Mouse (Mus musculus) gonadal fat pad, adult 2 months (tissue): Measurements from ENCODE around the gene Gpr39. TPM values are rescaled to one million over a fixed set of nuclear protein-coding genes. Genes with fewer than 3 reads are reported as not detected.

ENCODE experiments used
- DNase-seq: peaks from one replicate; pipeline ENCODE4 v3.0.0-alpha.2; 2012; ENCODE audit warnings: low read depth
- polyA plus RNA-seq: library from polyadenylated mRNA; depleted of rRNA; stranded (reverse); fragments of >200 nt; gene quantifications from 2 replicates; pipeline ENCODE4 v1.2.3, GENCODE M21; 2012

The Gpr39 gene
- polyA plus RNA-seq, 1 experiment = 8.7 TPM

GRCm38 (mm10) chr1:125808426-125808825, 131.6 kb downstream of the Gpr39 start:
- no peak for DNase-seq

GRCm38 (mm10) chr1:125813141-125813782, 136.5 kb downstream of the Gpr39 start:
- DNase-seq = no peak

DNA sequence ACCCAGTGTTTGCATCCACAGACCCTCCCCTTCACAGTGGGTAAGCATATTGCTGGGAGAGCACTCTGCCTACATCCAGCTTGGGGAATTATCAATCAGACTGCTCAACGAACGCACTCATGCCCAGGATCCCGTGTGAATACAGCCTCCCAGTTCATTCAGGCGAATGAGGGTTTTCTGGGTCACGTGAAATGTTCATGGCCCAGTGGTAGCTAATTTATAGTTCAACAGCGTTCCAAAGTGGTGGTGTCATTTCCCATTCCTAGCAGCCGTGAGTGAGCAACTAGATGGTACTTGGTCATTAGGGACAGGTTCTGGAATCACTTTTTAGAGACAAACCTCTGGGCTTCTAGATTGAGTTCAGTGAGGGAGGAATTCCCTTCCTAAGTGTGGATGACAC, 144.3 kb downstream of the Gpr39 start:
- DNase-seq = no peak

DNA sequence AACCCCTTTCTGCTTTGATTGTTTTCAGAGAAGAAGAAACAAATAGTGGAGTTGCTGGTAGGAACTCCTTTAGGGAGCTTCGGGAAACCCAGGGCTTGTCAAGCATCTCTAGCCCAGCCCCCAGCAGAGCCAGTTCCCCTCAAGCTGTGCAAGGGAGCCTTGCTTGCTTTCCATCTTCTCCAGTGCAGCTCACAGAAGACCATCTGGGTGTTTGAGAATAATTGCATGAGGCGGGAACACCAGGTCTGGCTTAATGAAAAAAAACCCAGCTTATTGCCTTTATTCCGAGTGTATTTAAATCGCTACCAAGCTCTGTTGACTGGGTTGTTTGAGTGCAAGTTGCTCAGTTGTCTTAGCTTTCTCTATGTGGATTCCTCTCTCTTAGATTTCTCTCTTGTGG, 146.8 kb downstream of the Gpr39 start:
- DNase-seq = no peak

DNA sequence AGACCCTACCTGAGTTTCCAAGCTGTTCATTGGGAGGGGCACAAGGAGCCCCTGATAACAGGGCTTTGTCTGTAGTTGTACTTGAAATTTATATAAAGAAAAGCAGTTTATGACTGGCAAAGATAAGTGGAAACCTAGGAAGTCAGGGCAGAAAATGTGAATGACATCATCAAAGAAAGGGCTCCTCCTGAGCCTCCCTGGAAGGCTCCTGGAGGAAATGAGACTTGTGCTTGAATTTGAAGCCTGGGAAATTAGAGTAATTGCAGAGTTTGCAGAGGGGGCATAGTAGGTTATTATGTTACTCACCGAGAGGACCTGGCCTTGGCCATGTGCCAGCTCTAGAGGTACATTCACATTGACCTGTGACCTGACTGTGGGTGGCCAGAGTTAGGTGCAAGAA, 160.7 kb downstream of the Gpr39 start:
- no peak for DNase-seq

DNA sequence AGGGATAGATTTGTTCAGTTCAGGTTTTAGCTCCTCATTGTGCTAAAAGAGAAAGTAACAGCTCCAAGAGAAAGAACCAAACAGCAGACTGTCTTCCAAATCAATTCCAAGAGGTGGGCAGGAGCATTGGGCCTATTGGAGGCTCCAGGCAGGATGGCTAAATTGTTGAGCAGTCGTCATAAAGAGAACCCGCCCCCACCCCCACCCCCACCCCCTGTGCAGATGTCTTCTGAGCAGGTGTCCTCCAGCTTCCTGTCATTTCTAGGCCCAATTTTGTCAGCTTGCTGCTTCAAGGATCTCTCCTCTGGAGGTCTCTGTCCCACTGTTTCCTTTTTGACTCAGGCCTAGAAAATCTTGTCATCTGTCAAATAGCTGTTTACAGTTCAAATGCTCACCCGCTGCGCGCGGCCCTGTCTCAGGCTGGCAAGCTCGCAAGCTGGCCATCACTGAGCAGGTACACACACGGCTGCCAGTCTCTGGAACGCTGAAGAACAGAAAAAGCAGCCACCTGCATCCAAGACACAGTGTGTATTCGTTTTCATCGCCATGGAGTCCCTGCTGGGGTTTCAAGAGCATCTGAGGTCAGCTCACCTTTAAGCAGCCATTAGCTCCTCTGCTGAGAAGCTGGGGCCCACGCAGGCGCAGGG, 163.1 kb downstream of the Gpr39 start:
- DNase-seq = no peak

DNA sequence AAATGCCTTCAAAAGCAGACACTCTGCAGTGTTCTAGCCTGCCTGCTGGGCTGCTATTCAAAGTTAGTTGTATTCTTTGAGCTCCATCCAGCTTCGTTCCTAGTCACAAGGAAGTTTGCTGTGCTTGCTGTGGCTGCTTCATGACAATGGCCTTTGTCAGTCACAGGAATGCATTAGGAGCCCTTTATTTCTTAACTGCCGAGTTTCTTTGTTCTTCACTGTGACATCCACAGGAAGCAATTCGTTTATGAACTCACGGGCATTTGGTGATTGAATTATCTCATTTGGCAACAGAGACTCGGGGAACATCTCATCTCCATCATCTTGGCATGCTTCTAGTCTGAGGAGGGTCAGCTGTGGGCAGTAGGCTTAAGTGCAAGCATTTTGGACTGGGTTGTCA, 177.9 kb downstream of the Gpr39 start:
- no peak for DNase-seq

DNA sequence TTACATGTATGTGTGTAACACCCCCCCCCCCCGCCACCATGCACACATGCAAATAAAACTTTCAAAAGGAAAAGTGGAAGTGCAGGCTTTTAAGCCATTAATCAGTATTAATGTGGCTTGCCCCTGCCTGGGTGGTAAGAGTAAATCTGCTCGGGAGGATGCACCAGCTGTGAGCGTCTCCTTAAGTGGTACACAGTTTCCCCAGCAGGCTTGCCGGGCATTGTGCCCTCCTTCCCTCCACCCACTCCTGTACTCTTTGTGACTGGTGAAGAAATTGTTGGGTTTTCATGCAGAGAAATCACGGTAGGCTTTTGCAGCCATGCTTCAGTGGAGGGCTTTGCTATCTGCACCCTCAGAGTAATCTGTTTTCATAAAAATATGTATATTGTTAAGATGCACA, 181.8 kb downstream of the Gpr39 start:
- no peak for DNase-seq

DNA sequence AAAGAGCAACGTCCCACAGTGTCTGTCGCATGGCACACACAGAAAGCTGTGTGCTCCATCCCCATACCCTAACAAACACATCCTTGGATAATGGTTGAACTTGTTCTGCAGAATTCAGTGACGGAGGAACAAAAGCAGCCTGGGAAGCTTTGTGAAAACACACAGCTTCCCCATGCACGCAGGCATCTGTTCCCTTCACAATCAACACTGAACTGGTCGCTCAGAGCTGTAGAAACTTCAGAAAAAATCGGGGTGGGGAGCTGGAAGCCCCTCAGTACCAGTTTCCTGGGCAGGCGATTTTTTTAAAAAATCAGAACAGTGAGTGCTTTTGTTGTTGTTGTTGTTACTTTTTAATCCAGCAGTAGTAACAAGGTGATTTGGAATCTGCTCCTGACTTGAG, 193.3 kb downstream of the Gpr39 start:
- DNase-seq = no peak

DNA sequence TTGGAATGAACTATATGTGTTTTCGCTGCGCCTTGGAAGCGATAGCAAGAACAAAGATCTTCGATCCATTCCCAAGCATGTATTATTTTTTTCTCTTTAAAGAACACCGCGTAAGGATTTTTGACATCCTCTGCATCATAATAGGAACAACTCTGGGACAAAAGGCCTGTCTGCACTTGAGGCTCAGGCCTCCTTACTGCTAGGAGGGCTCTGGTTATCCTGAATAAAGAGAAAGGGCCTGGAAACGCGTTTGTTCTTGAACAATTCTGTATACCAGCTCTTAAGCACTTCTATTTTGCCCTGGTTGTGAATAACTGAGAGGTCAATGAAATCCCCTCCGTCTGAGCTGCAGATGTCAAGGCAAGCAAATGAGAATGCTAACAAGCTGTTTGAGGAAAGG, 216.4 kb downstream of the Gpr39 start:
- no peak for DNase-seq

- DNase-seq = no peak
Observed at GRCm38 (mm10) chr1:125910211-125910870, 233.5 kb downstream of the Gpr39 start.

GRCm38 (mm10) chr1:125910871-125911265, 234.1 kb downstream of the Gpr39 start:
- DNase-seq = no peak

DNA sequence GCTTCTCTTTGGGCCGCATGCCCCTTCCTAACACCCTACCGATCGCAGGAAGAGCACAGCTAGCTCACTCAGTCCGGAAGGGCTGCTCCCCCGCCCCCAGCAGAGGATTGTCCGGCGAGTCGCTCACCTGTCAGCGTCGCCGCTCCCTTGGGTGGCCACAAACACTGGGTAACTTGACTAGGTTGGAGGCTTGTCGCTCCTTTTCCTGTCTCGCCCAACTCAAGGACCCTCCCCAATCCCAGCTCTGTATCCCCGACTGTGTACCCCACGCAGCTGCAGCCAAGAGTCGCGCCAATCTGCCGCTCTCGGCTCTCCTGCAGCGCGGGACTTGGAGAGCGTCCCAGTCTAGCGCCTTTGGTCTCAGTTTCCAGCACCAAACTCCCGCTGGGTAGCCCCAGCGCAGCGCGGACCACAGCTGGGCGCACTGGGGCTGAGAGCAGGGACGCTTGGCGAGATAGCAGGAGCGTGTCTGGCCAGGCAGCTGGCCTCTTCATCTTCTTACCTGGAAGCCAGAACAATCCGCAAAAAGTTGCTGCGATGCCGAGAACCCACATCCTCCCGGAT, 234.6 kb downstream of the Gpr39 start:
- DNase-seq = no peak

GRCm38 (mm10) chr1:125911901-125912445, 235.2 kb downstream of the Gpr39 start:
- no peak for DNase-seq

DNA sequence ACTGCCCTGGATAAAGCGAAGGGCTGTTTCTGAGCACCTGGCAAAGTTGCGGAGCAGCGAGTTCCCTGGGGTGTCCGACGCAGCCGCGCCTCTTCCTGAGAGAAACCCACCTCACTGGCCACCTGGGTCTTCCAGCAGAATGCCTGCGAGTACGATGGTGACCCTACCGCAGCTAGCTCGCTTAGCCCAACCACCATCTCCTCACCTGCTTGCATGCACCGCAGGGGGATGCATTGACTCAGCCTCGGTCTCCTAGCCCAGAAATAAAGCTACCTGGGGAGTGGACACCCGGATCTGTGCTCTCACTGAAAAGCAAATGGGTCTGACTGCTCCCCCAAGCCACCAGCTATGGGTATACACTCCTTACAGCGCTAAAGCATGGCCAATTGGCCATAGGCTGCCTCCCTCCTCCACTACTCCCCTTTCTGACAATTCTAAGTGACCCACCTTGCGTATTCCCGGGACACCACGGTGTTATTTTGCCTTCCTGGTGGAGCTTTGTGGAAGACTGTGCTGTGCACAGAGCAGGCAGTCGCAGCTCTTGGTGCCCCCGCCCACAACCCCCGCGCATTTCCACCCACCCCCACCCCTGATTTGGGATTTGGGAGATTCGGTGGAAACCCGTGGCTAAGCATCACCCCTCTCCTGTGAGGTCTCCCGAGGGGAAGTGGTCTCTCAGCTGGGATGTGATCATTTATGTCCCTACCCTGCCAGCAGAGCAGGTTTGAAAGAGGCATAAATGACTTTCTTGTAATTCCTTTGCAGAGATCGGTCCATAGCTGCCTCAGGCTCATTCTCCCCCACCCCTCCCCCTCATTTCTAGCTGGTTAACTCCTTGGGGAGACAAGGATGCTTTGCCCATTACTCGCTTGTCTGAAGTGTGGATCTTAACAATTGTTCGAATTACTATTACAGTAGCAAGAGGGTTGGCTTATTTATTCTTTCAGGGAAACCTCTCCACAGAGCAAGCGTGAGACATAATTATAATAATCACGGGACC, 236.1 kb downstream of the Gpr39 start, which contains the start of gene Lypd1:
Lypd1 (minus strand) TSS at position 501 of the 1,000 bp plus-strand sequence.
- DNase-seq = no peak

DNA sequence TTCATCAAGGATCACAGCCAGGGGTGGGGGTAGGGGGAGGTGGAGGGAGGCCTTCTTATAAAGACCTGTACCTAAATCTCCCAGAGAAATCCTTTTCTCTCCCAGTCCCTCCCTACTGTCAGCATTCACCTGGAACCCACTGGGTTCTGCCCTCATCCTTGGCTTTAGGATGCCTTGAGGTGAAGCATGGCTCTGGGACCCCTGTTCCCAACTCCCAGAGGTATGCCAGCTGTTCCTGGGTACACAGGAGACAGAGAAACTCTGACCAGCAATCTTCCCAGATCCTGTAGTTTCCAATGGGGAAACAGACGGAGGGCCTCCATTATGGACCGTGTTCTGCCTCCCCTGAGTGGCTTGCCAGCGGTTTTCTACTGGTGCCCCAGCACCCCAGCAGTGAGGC, 243.9 kb downstream of the Gpr39 start:
- no peak for DNase-seq

GRCm38 (mm10) chr1:125923062-125923461, 246.3 kb downstream of the Gpr39 start:
- DNase-seq = no peak
